Mouse (Mus musculus) G1E (cell line): ENCODE results near the gene Ufsp1. TPM values are rescaled to one million over a fixed set of nuclear protein-coding genes. Genes with fewer than 3 reads are reported as not detected.
A peak's percentile ranks its signal among the peaks of the same experiment; 100 is the strongest.

Experiments
- ATAC-seq: 2 replicates; pipeline ENCODE4 v1.8.0; 2016; ENCODE audit warnings: mild to moderate bottlenecking; ENCODE audit not compliant: insufficient number of reproducible peaks, poor library complexity, low FRiP score, severe bottlenecking; ENCODE audit errors: extremely low read depth
- DNase-seq: peaks from one replicate; pipeline ENCODE4 v3.0.0; 2012; ENCODE audit warnings: low spot score
- H3K27me3 ChIP-seq: 2 replicates; pipeline ENCODE4 v1.6.1; 2012; ENCODE audit warnings: mild to moderate bottlenecking, low read length, inconsistent platforms; ENCODE audit not compliant: insufficient read depth
- H3K36me3 ChIP-seq: replicated peaks from 2 replicates; pipeline ENCODE3; 2012; ENCODE audit warnings: mild to moderate bottlenecking, inconsistent platforms
- H3K4me1 ChIP-seq: 2 replicates; pipeline ENCODE4 v1.6.1; 2012; ENCODE audit warnings: low read depth, low read length, inconsistent platforms, mixed read lengths; ENCODE audit not compliant: insufficient read depth
- H3K4me3 ChIP-seq: 2 replicates; pipeline ENCODE4 v1.5.1; 2012; ENCODE audit warnings: low read depth, mild to moderate bottlenecking, inconsistent platforms, low read length, moderate library complexity, mixed read lengths
- H3K9me3 ChIP-seq: replicated peaks from 2 replicates; pipeline ENCODE4 v1.6.1; 2012; ENCODE audit warnings: inconsistent platforms
- CTCF ChIP-seq: IDR thresholded peaks from 2 replicates; pipeline ENCODE4 v1.5.1; 2012; ENCODE audit warnings: low read depth, low read length, inconsistent platforms, mixed read lengths
- GATA1 ChIP-seq: IDR thresholded peaks from 2 replicates; pipeline ENCODE4 v1.6.1; 2012; ENCODE audit warnings: borderline replicate concordance, low read length, inconsistent platforms, mixed read lengths
- GATA2 ChIP-seq: IDR thresholded peaks from 2 replicates; pipeline ENCODE4 v1.6.1; 2012; ENCODE audit warnings: low read depth, low read length, inconsistent platforms, borderline replicate concordance
- POLR2AphosphoS5 ChIP-seq: IDR thresholded peaks from 2 replicates; pipeline ENCODE4 v1.6.1; 2012; ENCODE audit warnings: low read depth, low read length, inconsistent platforms; ENCODE audit not compliant: insufficient replicate concordance
- TAL1 ChIP-seq: conservative IDR thresholded peaks from 2 replicates; pipeline ENCODE4 v1.6.1; 2012; ENCODE audit warnings: low read depth, low read length, inconsistent platforms, mixed read lengths
- polyA plus RNA-seq: library from polyadenylated mRNA; stranded (reverse); fragments of >175 nt; gene quantifications from 2 replicates; pipeline ENCODE4 v1.2.3, GENCODE M21; 2012
- total RNA-seq, 2 experiments: library from RNA; stranded (forward) in 1 of 2; stranded (reverse) in 1 of 2; fragments of 200-1000 nt in 1 of 2; fragments of >200 nt in 1 of 2; fragmentation: Nextera tagmentation in 1 of 2; gene quantifications; 2 replicates each; pipeline ENCODE4 v1.2.3; 2014 to 2017

Gene Ufsp1
- total RNA-seq (2014; fragmentation: Nextera tagmentation) (17.9 and 24.7 TPM in 2 replicates), total RNA-seq (2017) (11.7 and 13.8 TPM in 2 replicates), polyA plus RNA-seq (29.7 and 29.9 TPM in 2 replicates)

DNA sequence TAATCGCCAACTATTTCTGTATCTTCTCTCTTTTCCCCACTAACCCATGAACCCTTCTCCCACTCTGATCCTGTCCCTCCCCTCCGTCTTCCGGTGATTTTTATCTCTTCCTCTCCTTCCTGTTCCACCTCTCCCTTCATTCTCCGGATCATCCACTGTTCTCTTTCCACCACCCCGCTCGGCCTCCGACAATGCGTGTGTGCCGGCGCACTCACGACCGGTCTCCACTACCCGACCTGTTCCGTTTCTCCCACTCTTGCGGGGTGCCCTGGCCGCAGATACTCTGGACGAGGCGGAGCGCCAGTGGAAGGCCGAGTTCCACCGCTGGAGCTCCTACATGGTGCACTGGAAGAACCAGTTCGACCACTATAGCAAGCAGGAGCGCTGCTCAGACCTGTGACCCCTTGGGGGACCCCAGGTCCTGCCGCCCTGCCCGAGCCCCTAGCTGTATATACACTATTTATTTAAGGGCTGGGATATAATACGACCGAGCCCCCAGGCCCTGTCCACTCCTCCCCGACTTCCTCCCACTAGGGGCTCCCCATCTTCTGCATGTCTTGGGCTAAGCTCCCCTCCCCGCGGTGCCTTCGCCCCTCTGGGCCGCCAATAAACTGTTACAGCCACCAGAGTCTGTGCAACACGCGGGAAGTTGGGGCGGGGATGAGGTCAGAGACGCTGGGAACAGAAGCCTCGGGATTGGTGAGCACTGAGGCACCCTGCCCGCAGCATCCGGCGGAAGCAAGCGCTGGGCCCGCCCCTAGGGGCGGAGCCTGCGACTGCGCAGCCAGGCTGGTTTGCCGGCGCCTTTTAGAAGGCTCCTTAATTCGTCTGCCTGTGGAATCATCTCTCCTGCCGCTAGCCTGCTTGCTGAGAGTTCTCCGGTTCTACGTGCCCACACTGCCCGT is at the start of gene Ufsp1:
Ufsp1 (plus strand) TSS at position 791 of the 905 bp plus-strand sequence.
- peaks cover 93% of the 10 kb centered on the region for H3K4me1 ChIP-seq
- peak; percentile 73 for ATAC-seq
- peaks cover 63% of the 10 kb centered on the region for H3K36me3 ChIP-seq

DNA sequence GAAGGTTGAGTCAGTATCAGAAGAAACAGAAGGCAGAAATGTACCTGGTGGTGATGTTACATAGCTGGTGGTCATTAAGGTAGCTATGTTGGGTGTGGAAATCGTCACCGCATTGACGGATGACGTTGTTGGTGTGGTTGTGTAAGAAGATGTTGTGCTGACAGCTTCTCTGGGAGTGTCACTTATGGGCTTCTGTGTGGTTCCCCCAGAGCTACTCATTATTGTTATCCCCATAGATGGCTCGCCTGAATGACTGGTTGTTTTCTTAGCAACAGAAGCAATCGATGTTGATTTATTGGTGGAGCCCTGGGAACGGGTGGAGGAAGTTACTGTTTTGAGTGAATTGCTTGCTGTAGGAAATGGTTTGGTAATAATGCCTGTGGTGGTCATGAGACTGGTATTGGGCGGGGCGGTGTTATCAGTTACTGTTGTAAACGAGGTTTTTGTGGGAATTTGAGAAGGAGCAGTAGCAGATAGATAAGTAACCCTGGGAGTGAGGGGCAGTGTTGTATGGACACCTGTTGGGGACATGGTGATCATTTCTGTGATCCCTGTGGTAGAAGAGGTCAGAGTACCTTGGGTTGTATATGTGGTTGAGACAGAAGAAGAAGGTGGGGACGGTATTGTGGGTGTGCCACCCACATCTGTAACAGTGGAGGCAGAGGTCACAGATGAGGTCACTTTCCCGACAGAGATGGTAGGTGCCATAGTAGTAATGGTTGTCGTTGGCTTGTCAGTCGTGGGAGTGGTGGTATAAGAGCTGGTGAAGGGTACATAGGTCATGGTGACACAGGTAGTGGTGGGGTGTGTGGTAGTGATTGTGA is 30.3 kb upstream of the Ufsp1 start:
- DNase-seq (no peak), ATAC-seq (peak; percentile 15)
- Histone ChIP-seq H3K36me3 (no peaks in the 10 kb centered on the region), H3K4me3 (0 out of 2 replicates have a peak overlapping the region, but pooled peaks have one; percentile 51), H3K9me3 (0 out of 2 replicates have a peak, but pooled peaks cover 5% of the 10 kb centered on the region), H3K27me3 (peaks cover 10% of the 10 kb centered on the region), H3K4me1 (peaks cover 22% of the 10 kb centered on the region)
- TF ChIP-seq CTCF, result no peak
- no peak for TF ChIP-seq POLR2AphosphoS5
- no peak for TF ChIP-seq TAL1
- TF ChIP-seq GATA1, result no peak
- TF ChIP-seq GATA2, result no peak

More for the DNA sequence above, at the start of gene Ufsp1:
- Histone ChIP-seq H3K9me3 (no peaks in the 10 kb centered on the region), H3K4me3 (peak within 1 kb of the TSS; percentile 82), H3K27me3 (no peaks in the 10 kb centered on the region)
- TF ChIP-seq POLR2AphosphoS5 (peak; percentile 27; the same call in 1 of the 2 replicates), CTCF (no peak), TAL1 (no peak), GATA1 (no peak), GATA2 (no peak)
- peak; percentile 95 for DNase-seq

DNA sequence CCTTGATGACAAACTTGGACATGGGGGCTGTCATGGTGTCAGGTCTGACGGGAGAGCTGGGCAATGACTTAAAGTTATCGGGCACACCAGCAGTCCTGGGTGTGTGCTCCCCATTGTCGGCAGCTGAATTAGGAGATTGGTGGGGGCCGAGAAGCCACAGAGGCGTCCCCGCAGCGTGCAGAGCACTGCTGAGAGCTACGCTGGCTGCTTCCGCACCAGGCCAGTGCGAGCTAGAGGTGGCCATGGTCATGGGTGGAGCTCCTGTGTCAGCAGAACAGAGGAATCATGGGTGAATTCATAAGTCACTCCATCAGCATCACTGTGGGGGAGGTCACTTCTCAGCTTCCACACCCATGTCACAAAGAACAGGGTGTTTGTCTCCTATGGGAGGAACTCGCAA is 29.6 kb upstream of the Ufsp1 start:
- peaks cover 22% of the 10 kb centered on the region for H3K4me1 ChIP-seq
- 0 out of 2 replicates have a peak, but pooled peaks cover 5% of the 10 kb centered on the region for H3K9me3 ChIP-seq
- H3K4me3 ChIP-seq, result peak overlapping the region; percentile 51; the same call in 1 of the 2 replicates
- DNase-seq (no peak), ATAC-seq (no peak)
- H3K27me3 ChIP-seq, result peaks cover 10% of the 10 kb centered on the region
- no peaks in the 10 kb centered on the region for H3K36me3 ChIP-seq
- TF ChIP-seq GATA1, result no peak
- TF ChIP-seq CTCF, result no peak
- TF ChIP-seq POLR2AphosphoS5, result no peak
- TF ChIP-seq GATA2, result no peak
- no peak for TF ChIP-seq TAL1

- TF ChIP-seq GATA1 (no peak), CTCF (no peak), POLR2AphosphoS5 (no peak), TAL1 (no peak), GATA2 (no peak)
- Histone ChIP-seq H3K4me1 (peaks cover 18% of the 10 kb centered on the region), H3K9me3 (0 out of 2 replicates have a peak, but pooled peaks cover 5% of the 10 kb centered on the region), H3K4me3 (no peak overlapping the region), H3K36me3 (no peaks in the 10 kb centered on the region), H3K27me3 (peaks cover 10% of the 10 kb centered on the region)
- DNase-seq, result no peak
- no peak for ATAC-seq
These were observed 26.1 kb upstream of the Ufsp1 start for GRCm38 (mm10) chr5:137268131-137268910.
